ENCODE assay signal across 33 mouse cellular contexts in genomic region chr13:19614311-19614710, GRCm38 (mm10). TPM values are rescaled to one million over a fixed set of nuclear protein-coding genes. Genes with fewer than 3 reads are reported as not detected.
"Had no signal": no experiment of that assay in that cellular context is flagged by ENCODE, and none has a peak within 500 bp of the region (broad histone marks: within the 10 kb centered on the region; RNA-seq: fewer than 3 reads in every experiment).

No protein-coding gene starts in this region.

- H3K4me2 ChIP-seq: limb, embryonic 12.5 days; limb, embryonic 13.5 days; limb, embryonic 15.5 days; liver, embryonic 11.5 days; liver, embryonic 12.5 days; liver, embryonic 13.5 days; liver, embryonic 15.5 days; lung, embryonic 14.5 days; lung, embryonic 15.5 days; midbrain, embryonic 11.5 days; midbrain, embryonic 12.5 days; midbrain, embryonic 13.5 days; midbrain, embryonic 15.5 days; neural tube, embryonic 12.5 days had no signal

- H3K4me3 ChIP-seq: limb, embryonic 10.5 days; limb, embryonic 12.5 days; limb, embryonic 13.5 days; limb, embryonic 15.5 days; liver, embryonic 12.5 days; liver, embryonic 13.5 days; liver, embryonic 15.5 days; lung, embryonic 15.5 days; megakaryocyte, embryonic 14.5 days; midbrain, embryonic 10.5 days; midbrain, embryonic 12.5 days; midbrain, embryonic 13.5 days; midbrain, embryonic 15.5 days; myocyte; neural tube, embryonic 12.5 days had no signal

- H3K27me3 ChIP-seq: limb, embryonic 12.5 days; limb, embryonic 13.5 days; limb, embryonic 15.5 days; liver, embryonic 12.5 days; liver, embryonic 13.5 days; liver, embryonic 15.5 days; lung, embryonic 15.5 days; midbrain, embryonic 12.5 days; midbrain, embryonic 13.5 days; midbrain, embryonic 15.5 days; neural tube, embryonic 12.5 days had no signal

- H3K27ac ChIP-seq: limb, embryonic 10.5 days; limb, embryonic 12.5 days; limb, embryonic 13.5 days; limb, embryonic 15.5 days; liver, embryonic 12.5 days; liver, embryonic 13.5 days; liver, embryonic 14.5 days; liver, embryonic 15.5 days; lung, embryonic 15.5 days; macrophage; midbrain, embryonic 10.5 days; midbrain, embryonic 12.5 days; midbrain, embryonic 13.5 days; midbrain, embryonic 15.5 days; neural tube, embryonic 12.5 days had no signal

- ATAC-seq: liver, embryonic 12.5 days; liver, postnatal 0 days; lung, postnatal 0 days; midbrain, embryonic 13.5 days; midbrain, embryonic 15.5 days; midbrain, embryonic 16.5 days had no signal

- H3K4me1 ChIP-seq: limb, embryonic 12.5 days; limb, embryonic 13.5 days; lung, embryonic 15.5 days had no signal

- H3K9me3 ChIP-seq: limb, embryonic 10.5 days; limb, embryonic 12.5 days; limb, embryonic 13.5 days; limb, embryonic 15.5 days; liver, embryonic 12.5 days; liver, embryonic 13.5 days; liver, embryonic 15.5 days; lung, embryonic 15.5 days; megakaryocyte, embryonic 14.5 days; midbrain, embryonic 10.5 days; midbrain, embryonic 12.5 days; midbrain, embryonic 13.5 days; midbrain, embryonic 15.5 days; neural tube, embryonic 12.5 days had no signal

- DNase-seq: left cerebral cortex, postnatal 4 days; liver; liver, embryonic 13.5 days; liver, postnatal 0 days; lung, adult 18-20 months; lung, adult 2 months; lung, embryonic 14.5 days; lung, postnatal 10 days; lung, postnatal 14 days; lung, postnatal 36 days; lung, postnatal 4 days; midbrain, embryonic 14.5 days had no signal

- H3K9ac ChIP-seq: limb, embryonic 12.5 days; limb, embryonic 13.5 days; limb, embryonic 15.5 days; liver, embryonic 12.5 days; liver, embryonic 13.5 days; liver, embryonic 14.5 days; liver, embryonic 15.5 days; liver, postnatal 0 days; lung, embryonic 14.5 days; lung, embryonic 15.5 days; midbrain, embryonic 12.5 days; midbrain, embryonic 13.5 days; midbrain, embryonic 15.5 days; neural tube, embryonic 12.5 days had no signal

- H3K36me3 ChIP-seq: limb, embryonic 10.5 days; limb, embryonic 12.5 days; limb, embryonic 13.5 days; limb, embryonic 15.5 days; liver, embryonic 12.5 days; liver, embryonic 13.5 days; liver, embryonic 15.5 days; lung, embryonic 15.5 days; midbrain, embryonic 12.5 days; midbrain, embryonic 15.5 days; neural tube, embryonic 12.5 days had no signal

RNA-seq across cellular contexts. Expression of gene Epdr1, which starts 5.4 kb away (rescaled TPM):
- total RNA-seq: monocyte, adult 5-6 weeks had no signal

RNA-seq across cellular contexts. Expression of gene Sfrp4, which starts 8.6 kb away (rescaled TPM):
- total RNA-seq: monocyte, adult 5-6 weeks had no signal
- polyA plus RNA-seq: macrophage had no signal
